In the genomic region with DNA sequence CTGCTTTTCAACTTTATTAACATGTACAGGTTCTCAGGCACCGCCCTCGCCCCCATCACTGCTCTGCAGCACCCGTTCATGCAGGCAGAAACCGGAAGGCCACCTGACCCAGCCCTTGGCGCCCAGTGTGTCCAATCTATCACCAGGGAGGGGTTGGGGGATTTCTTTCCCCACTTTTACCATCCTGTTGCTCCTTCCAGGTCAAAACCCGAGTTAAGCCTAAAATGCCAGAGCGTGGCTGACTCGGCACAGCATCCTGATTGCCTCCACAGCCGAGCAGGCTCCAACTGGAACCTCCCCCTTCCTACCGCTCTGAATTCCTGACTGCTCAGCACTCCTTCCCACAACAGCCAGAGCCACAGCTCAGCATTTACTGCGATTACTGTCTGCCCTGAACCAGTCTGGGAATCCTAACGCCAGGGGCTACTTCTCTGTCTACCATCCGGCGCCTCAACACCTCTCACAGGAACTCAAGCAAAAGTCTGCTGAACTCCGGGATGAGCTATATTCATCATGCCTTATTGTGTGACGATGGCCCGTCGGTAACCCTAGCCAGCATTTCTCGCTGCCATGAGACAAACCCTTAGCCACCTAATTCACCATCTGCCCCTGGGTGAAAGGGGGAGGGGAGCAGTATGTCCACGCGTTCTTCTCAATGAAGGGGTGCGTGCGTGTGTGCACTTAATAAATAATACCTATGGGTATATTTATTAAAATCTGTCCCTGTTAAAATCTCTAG, we compare ENCODE assay signal across 8 mouse cellular contexts. TPM values are rescaled to one million over a fixed set of nuclear protein-coding genes. Genes with fewer than 3 reads are reported as not detected.
DNase-seq lines count a peak whose midpoint lies in the region; ATAC-seq and TF ChIP-seq lines count a peak whose summit lies in the region.

No protein-coding gene starts in this region.

- intact Hi-C loops in left cerebral cortex, adult 2 months (cut with DNase I) = loop anchor here (5.0 kb wide), 1 partner anchor 113 kb away; no protein-coding TSS in a partner anchor

- peaks cover 50% of the 10 kb centered on the region for H3K4me1 ChIP-seq in forebrain, embryonic 12.5 days
- peaks cover 10% of the 10 kb centered on the region for H3K4me1 ChIP-seq in hindbrain, embryonic 11.5 days (replicated peaks; ENCODE audit: control insufficient read depth, insufficient read depth, low read length)
- H3K4me1 ChIP-seq in limb, embryonic 14.5 days (ENCODE audit: control insufficient read depth, insufficient read depth, low read length) = peaks cover 16% of the 10 kb centered on the region
- peaks cover 24% of the 10 kb centered on the region for H3K4me1 ChIP-seq in midbrain, embryonic 15.5 days

- no peak overlapping the region for H3K27ac ChIP-seq in left cerebral cortex, adult 2 months
- H3K27ac ChIP-seq in forebrain, embryonic 12.5 days = peak overlapping the region; percentile 63
- H3K27ac ChIP-seq in hindbrain, embryonic 11.5 days (ENCODE audit: low read depth, low read length) = peak overlapping the region; percentile 70; the same call in 1 of the 2 replicates
- peak overlapping the region; percentile 16 for H3K27ac ChIP-seq in limb, embryonic 14.5 days (replicated peaks; ENCODE audit: low read depth, low read length)
- H3K27ac ChIP-seq in midbrain, embryonic 15.5 days = no peak overlapping the region; the same call in 1 of the 2 replicates

- ATAC-seq in forebrain, embryonic 12.5 days (ENCODE audit: low FRiP score) = peak; percentile 45; the same call in 1 of the 2 replicates
- ATAC-seq in hindbrain, embryonic 11.5 days (ENCODE audit: low FRiP score) = 0 out of 2 replicates have a peak, but pooled peaks have one; percentile 38
- peak; percentile 64 for ATAC-seq in limb, embryonic 14.5 days (ENCODE audit: low FRiP score, low read depth)
- 0 out of 2 replicates have a peak, but pooled peaks have one; percentile 40 for ATAC-seq in midbrain, embryonic 15.5 days (replicated peaks)

- 10% methylated on average over 23 of the region's 23 CpGs for WGBS in forebrain, embryonic 12.5 days
- 7% methylated on average over 23 of the region's 23 CpGs for WGBS in hindbrain, embryonic 11.5 days
- 4% methylated on average over 23 of the region's 23 CpGs for WGBS in limb, embryonic 14.5 days
- 6% methylated on average over 23 of the region's 23 CpGs for WGBS in midbrain, embryonic 15.5 days

- H3K9me3 ChIP-seq in forebrain, embryonic 12.5 days = no peaks in the 10 kb centered on the region
- no peaks in the 10 kb centered on the region for H3K9me3 ChIP-seq in hindbrain, embryonic 11.5 days (ENCODE audit: control insufficient read depth, low read length)
- no peaks in the 10 kb centered on the region for H3K9me3 ChIP-seq in limb, embryonic 14.5 days (ENCODE audit: control insufficient read depth, low read length)
- no peaks in the 10 kb centered on the region for H3K9me3 ChIP-seq in midbrain, embryonic 15.5 days

- peak in 1 of 2 experiments; percentile 23 for DNase-seq in left cerebral cortex, adult 2 months (ENCODE audit: extremely low spot score in 1 of 2, low spot score in 2 of 2)
- no peak for DNase-seq in left cerebral cortex, adult 8-10 months (ENCODE audit: low spot score in 2 of 2)
- peak; percentile 54 for DNase-seq in adrenal gland, postnatal 10 days
- DNase-seq in hindbrain, embryonic 11.5 days (ENCODE audit: low spot score) = peak; percentile 68
- DNase-seq in limb, embryonic 14.5 days (ENCODE audit: low spot score) = peak; percentile 72
- DNase-seq in testis, postnatal 10 days (ENCODE audit: low spot score) = peak; percentile 71

- no peak for TF ChIP-seq CTCF in left cerebral cortex, adult 2 months (IDR thresholded peaks at IDR 0.05)

- peak overlapping the region; percentile 47 for H3K4me3 ChIP-seq in left cerebral cortex, adult 2 months
- peak overlapping the region; percentile 43 for H3K4me3 ChIP-seq in forebrain, embryonic 12.5 days (replicated peaks)
- peak overlapping the region; percentile 37 for H3K4me3 ChIP-seq in hindbrain, embryonic 11.5 days (ENCODE audit: low read depth, low read length)
- H3K4me3 ChIP-seq in limb, embryonic 14.5 days (replicated peaks; ENCODE audit: low read length) = peak overlapping the region; percentile 42
- H3K4me3 ChIP-seq in midbrain, embryonic 15.5 days = peak overlapping the region; percentile 31

- H3K9ac ChIP-seq in forebrain, embryonic 12.5 days = peak overlapping the region; percentile 44; the same call in 1 of the 2 replicates
- peak overlapping the region; percentile 49 for H3K9ac ChIP-seq in hindbrain, embryonic 11.5 days (ENCODE audit: low read depth, low read length)
- H3K9ac ChIP-seq in limb, embryonic 14.5 days (ENCODE audit: low read depth, low read length, severe bottlenecking) = peak overlapping the region; percentile 44
- 0 out of 2 replicates have a peak overlapping the region, but pooled peaks have one; percentile 5 for H3K9ac ChIP-seq in midbrain, embryonic 15.5 days

- peak overlapping the region; percentile 77 for H3K4me2 ChIP-seq in forebrain, embryonic 12.5 days
- H3K4me2 ChIP-seq in hindbrain, embryonic 11.5 days (replicated peaks; ENCODE audit: low read depth, low read length) = peak overlapping the region; percentile 76
- peak overlapping the region; percentile 74 for H3K4me2 ChIP-seq in limb, embryonic 14.5 days (replicated peaks; ENCODE audit: low read depth, low read length, severe bottlenecking)
- H3K4me2 ChIP-seq in midbrain, embryonic 15.5 days = peak overlapping the region; percentile 63

- H3K27me3 ChIP-seq in forebrain, embryonic 12.5 days = peaks cover 30% of the 10 kb centered on the region; the same call in 1 of the 2 replicates
- peaks cover 12% of the 10 kb centered on the region for H3K27me3 ChIP-seq in hindbrain, embryonic 11.5 days (ENCODE audit: control insufficient read depth, insufficient read depth, low read length)
- H3K27me3 ChIP-seq in limb, embryonic 14.5 days (ENCODE audit: control insufficient read depth, insufficient read depth, low read length) = no peaks in the 10 kb centered on the region
- peaks cover 34% of the 10 kb centered on the region for H3K27me3 ChIP-seq in midbrain, embryonic 15.5 days (replicated peaks)

- H3K36me3 ChIP-seq in forebrain, embryonic 12.5 days (replicated peaks) = no peaks in the 10 kb centered on the region
- H3K36me3 ChIP-seq in hindbrain, embryonic 11.5 days (ENCODE audit: control insufficient read depth, insufficient read depth, low read length) = no peaks in the 10 kb centered on the region
- H3K36me3 ChIP-seq in limb, embryonic 14.5 days (ENCODE audit: control insufficient read depth, insufficient read depth, low read length) = no peaks in the 10 kb centered on the region
- no peaks in the 10 kb centered on the region for H3K36me3 ChIP-seq in midbrain, embryonic 15.5 days (replicated peaks)

- TF ChIP-seq POLR2A in limb, embryonic 14.5 days (IDR thresholded peaks at IDR 0.05; ENCODE audit: borderline replicate concordance, extremely low read depth, insufficient read depth, insufficient read length) = peak; percentile 26; the same call in 1 of the 2 replicates

RNA-seq across cellular contexts. Expression of a gene that starts 3.6 kb away (rescaled TPM):
- total RNA-seq in left cerebral cortex, adult 2 months (2021) = 10 to 100 TPM; 50.3 to 51.5 TPM
- 10 to 100 TPM; 37.9 to 48.8 (median 40.2) TPM for total RNA-seq in left cerebral cortex, adult 8-10 months (2022)
- 10 to 100 TPM; 18.2 to 21.2 TPM for total RNA-seq in adrenal gland, postnatal 10 days (2021)
- 115 and 122 TPM in 2 replicates for polyA plus RNA-seq in forebrain, embryonic 12.5 days (2016; fragmentation: Nextera tagmentation; extraction: Ambion mirVana)
- 73.8 and 91.1 TPM in 2 replicates for polyA plus RNA-seq in hindbrain, embryonic 11.5 days (2014; fragmentation: Nextera tagmentation; extraction: Ambion mirVana)
- polyA plus RNA-seq in limb, embryonic 14.5 days (2012; rRNA removed) = 26.5 and 39.2 TPM in 2 replicates
- polyA plus RNA-seq in limb, embryonic 14.5 days (2014; fragmentation: Nextera tagmentation; extraction: Ambion mirVana) = 67.2 and 71.3 TPM in 2 replicates
- 32.5 and 39.6 TPM in 2 replicates for polyA plus RNA-seq in midbrain, embryonic 15.5 days (2015; fragmentation: Nextera tagmentation; extraction: Ambion mirVana)

Comparison
In these comparisons a context has a peak if more than half of its experiments do, and no peak if none do; other contexts are left out.
1. DNase-seq: peak in adrenal gland, postnatal 10 days (single experiment), hindbrain, embryonic 11.5 days (single experiment), limb, embryonic 14.5 days (single experiment) and testis, postnatal 10 days (single experiment); none in left cerebral cortex, adult 8-10 months (0 of 2).
2. H3K27ac ChIP-seq: peak in forebrain, embryonic 12.5 days (single experiment), hindbrain, embryonic 11.5 days (single experiment) and limb, embryonic 14.5 days (single experiment); none in left cerebral cortex, adult 2 months (single experiment) and midbrain, embryonic 15.5 days (single experiment).
3. Peak in every context shown above with its lines, with median percentiles within 50 percentile points of each other: H3K4me3 ChIP-seq, ATAC-seq, H3K4me2 ChIP-seq and H3K9ac ChIP-seq.